Mouse (Mus musculus) forebrain, postnatal 0 days (tissue): Measurements from ENCODE around the gene Rps3. TPM values are rescaled to one million over a fixed set of nuclear protein-coding genes. Genes with fewer than 3 reads are reported as not detected.

Experiments used
- ATAC-seq: fragments of 200-750 bp; cut with Nextera tagmentation; 2 replicates; pipeline ENCODE4 v1.8.0; 2017; ENCODE audit warnings: mild to moderate bottlenecking, moderate library complexity
- DNase-seq: peaks from one replicate; pipeline ENCODE4 v3.0.0-alpha.2; 2015
- H3K27ac ChIP-seq: fragments of 300-500 bp; sonication (generic); 2 replicates; pipeline ENCODE4 v1.5.1; 2014; ENCODE audit warnings: low read depth, mild to moderate bottlenecking, antibody characterized with exemption, low read length, moderate library complexity, mixed read lengths
- H3K27me3 ChIP-seq: fragments of 300-500 bp; sonication (generic); 2 replicates; pipeline ENCODE4 v1.6.1; 2014; ENCODE audit warnings: mild to moderate bottlenecking, low read length, mixed read lengths; ENCODE audit not compliant: insufficient read depth
- H3K36me3 ChIP-seq: fragments of 300-500 bp; sonication (generic); 2 replicates; pipeline ENCODE4 v1.6.1; 2014; ENCODE audit warnings: mild to moderate bottlenecking, moderate library complexity; ENCODE audit not compliant: insufficient read depth
- H3K4me1 ChIP-seq: fragments of 300-500 bp; sonication (generic); 2 replicates; pipeline ENCODE4 v1.6.1; 2014; ENCODE audit warnings: antibody characterized with exemption; ENCODE audit not compliant: insufficient read depth
- H3K4me2 ChIP-seq: fragments of 300-500 bp; sonication (generic); 2 replicates; pipeline ENCODE4 v1.6.1; 2014; ENCODE audit warnings: low read depth, mild to moderate bottlenecking, moderate library complexity
- H3K4me3 ChIP-seq: fragments of 300-500 bp; sonication (generic); 2 replicates; pipeline ENCODE4 v1.5.1; 2014; ENCODE audit warnings: low read depth, low read length, mixed read lengths
- H3K9ac ChIP-seq: fragments of 300-500 bp; sonication (generic); 2 replicates; pipeline ENCODE4 v1.6.1; 2014; ENCODE audit warnings: mild to moderate bottlenecking
- H3K9me3 ChIP-seq: fragments of 300-500 bp; sonication (generic); 2 replicates; pipeline ENCODE4 v1.6.1; 2016; ENCODE audit warnings: low read length
- CTCF ChIP-seq: sonication (generic); IDR thresholded peaks from 2 replicates; pipeline ENCODE4 v1.5.1; 2016; ENCODE audit warnings: antibody characterized with exemption, control low read depth, low read depth
- WGBS: fragments of 180-500 bp; shearing (Covaris S2); extraction: QIAGEN DNeasy Blood & Tissue Kit; methylation state at CpG from one replicate; pipeline ENCODE4 v1.1.7; 2014; 5-methylcytosine and 5-hydroxymethylcytosine counted together
- polyA plus RNA-seq: library from polyadenylated mRNA; unstranded; fragments of >200 nt; fragmentation: Nextera tagmentation; extraction: Ambion mirVana; gene quantifications from 2 replicates; pipeline ENCODE4 v1.2.1, GENCODE M21; 2015
- total RNA-seq: library from RNA; depleted of rRNA; stranded (reverse); fragments of >200 nt; gene quantifications from 2 replicates; pipeline ENCODE4 v1.2.3, GENCODE M21; 2014; rRNA removed

Rps3 gene
- 1,114 and 1,634 TPM in 2 replicates for total RNA-seq
- polyA plus RNA-seq = 543 and 688 TPM in 2 replicates

DNA sequence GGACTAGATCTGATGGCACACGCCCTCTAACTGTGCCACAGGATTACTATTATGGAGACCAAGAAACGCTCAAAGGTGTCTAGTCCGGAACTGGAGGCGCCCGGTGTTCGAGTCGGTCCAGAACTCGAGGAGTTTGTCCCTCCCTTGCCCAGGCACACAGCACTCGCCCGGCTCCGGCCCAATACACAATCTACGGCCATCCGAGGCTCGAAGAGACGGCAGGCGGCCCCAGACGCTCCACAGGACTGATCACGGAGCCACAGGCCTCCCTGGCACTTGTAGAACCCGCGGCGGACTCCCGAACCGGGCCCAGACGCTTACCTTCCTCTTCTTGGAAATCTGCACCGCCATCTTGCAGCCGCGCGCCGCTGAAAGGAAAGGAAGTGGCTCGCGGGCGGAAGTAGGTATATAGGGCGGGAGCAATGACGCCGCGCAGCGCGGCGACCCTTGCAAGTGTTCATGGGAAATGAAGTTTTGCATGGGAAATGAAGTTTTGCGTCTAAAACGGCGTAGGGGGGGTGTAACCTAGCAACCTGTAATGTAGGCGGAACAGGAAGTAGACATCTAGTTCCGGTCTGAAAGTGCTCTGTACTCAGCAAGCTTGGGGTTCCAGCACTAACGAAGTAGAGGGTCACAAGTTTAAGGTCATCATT, at the start of gene Rps3:
TSS of gene Rps3 (minus strand) at position 468 of the 653 bp plus-strand sequence.
- H3K9ac ChIP-seq = peak within 1 kb of the TSS; percentile 77
- no peak; the same call in 1 of the 2 replicates for TF ChIP-seq CTCF
- ATAC-seq (peak; percentile 98), DNase-seq (peak; percentile 96)
- peak within 1 kb of the TSS; percentile 88 for H3K4me2 ChIP-seq
- peaks cover 8% of the 10 kb centered on the region for H3K4me1 ChIP-seq
- H3K4me3 ChIP-seq = peak within 1 kb of the TSS; percentile 62
- H3K27me3 ChIP-seq = no peaks in the 10 kb centered on the region
- H3K36me3 ChIP-seq = peaks cover 34% of the 10 kb centered on the region
- 1% methylated on average over 45 of the region's 45 CpGs for WGBS
- H3K27ac ChIP-seq = peak within 1 kb of the TSS; percentile 88
- H3K9me3 ChIP-seq = no peaks in the 10 kb centered on the region

DNA sequence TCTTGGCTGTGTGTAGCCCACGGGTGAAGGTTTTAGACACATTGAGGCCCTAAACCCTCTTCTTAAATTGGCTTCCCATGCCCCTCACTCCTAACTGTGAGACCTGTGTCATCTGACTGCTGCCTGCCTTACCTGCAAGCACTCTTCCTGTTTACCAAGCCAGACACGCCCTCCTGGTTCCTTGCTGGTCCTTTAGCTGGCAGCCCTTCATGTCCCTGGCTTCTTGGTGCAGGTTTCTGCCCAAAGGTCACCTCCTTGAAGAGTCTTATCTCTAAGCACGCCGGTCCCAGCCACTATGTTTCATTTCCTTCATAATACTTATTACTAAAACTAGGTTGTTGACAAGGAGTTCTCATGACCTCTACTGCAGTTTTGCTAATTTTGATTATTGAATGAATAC, 49.0 kb upstream of the Rps3 start:
- WGBS = 84% methylated on average over 4 of the region's 4 CpGs
- H3K4me2 ChIP-seq = no peak overlapping the region
- ATAC-seq (no peak), DNase-seq (no peak)
- no peak overlapping the region for H3K27ac ChIP-seq
- H3K4me3 ChIP-seq = no peak overlapping the region
- no peaks in the 10 kb centered on the region for H3K27me3 ChIP-seq
- no peak for TF ChIP-seq CTCF
- no peaks in the 10 kb centered on the region for H3K9me3 ChIP-seq
- peaks cover 15% of the 10 kb centered on the region for H3K4me1 ChIP-seq
- no peaks in the 10 kb centered on the region for H3K36me3 ChIP-seq
- no peak overlapping the region for H3K9ac ChIP-seq

DNA sequence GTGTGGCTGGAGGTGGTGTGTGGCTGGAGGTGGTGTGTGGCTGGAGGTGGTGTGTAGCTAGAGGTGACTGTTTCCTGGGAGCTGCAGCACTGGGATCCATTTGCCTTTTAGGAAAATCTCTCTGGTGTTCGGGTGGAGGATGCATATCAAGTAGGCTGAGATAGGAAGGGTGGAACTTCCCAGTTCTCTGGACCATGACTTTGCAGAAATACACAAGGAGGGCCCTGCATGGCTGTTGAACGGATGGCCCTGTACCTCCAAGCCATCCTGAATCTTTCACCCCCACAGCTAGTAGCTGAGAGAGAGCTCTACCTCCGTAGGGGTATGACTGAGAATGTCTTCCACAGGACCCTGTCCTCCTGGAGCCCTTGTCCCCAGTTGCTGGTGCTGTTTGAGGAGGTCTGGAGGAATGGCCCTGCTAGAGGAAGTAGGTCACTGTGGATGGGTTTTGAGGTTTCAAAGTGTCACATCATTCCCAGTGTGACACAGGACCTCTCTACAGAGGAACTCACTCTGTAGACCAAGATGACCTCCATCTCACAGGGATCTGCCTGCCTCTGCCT, 48.0 kb upstream of the Rps3 start:
- H3K9me3 ChIP-seq = no peaks in the 10 kb centered on the region
- no peaks in the 10 kb centered on the region for H3K27me3 ChIP-seq
- TF ChIP-seq CTCF = no peak
- no peak overlapping the region for H3K27ac ChIP-seq
- no peak overlapping the region for H3K4me2 ChIP-seq
- H3K4me3 ChIP-seq = no peak overlapping the region
- no peaks in the 10 kb centered on the region for H3K36me3 ChIP-seq
- WGBS = 89% methylated on average over 3 of the region's 3 CpGs
- ATAC-seq (no peak), DNase-seq (no peak)
- H3K9ac ChIP-seq = no peak overlapping the region
- 0 out of 2 replicates have a peak, but pooled peaks cover 4% of the 10 kb centered on the region for H3K4me1 ChIP-seq

DNA sequence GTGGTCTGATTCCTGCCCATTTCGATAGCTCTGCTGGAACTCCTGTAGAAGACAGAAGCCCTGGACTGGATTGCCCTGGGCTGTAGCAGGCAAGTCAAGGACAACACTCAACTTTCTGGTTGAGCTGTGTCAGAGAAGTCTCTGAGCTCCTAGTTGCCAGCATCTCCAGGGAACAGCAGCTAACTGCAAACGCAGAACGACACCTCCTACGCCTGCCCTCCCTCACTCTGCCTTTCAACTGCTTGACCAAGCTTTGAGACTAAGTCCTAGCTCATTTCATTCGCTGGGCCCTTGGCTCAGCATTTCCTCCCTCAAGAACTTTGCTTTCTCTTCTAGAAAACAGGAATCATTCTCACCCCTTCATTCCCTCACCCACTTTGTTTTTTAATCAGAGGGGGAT, 45.9 kb upstream of the Rps3 start:
- no peaks in the 10 kb centered on the region for H3K27me3 ChIP-seq
- WGBS = 59% methylated on average over 5 of the region's 5 CpGs
- H3K4me1 ChIP-seq = 0 out of 2 replicates have a peak, but pooled peaks cover under 1% of the 10 kb centered on the region
- H3K9ac ChIP-seq = no peak overlapping the region
- no peak overlapping the region for H3K27ac ChIP-seq
- no peaks in the 10 kb centered on the region for H3K36me3 ChIP-seq
- no peak overlapping the region for H3K4me3 ChIP-seq
- ATAC-seq = no peak
- no peak overlapping the region for H3K4me2 ChIP-seq
- H3K9me3 ChIP-seq = no peaks in the 10 kb centered on the region
- TF ChIP-seq CTCF = no peak
- no peak for DNase-seq

DNA sequence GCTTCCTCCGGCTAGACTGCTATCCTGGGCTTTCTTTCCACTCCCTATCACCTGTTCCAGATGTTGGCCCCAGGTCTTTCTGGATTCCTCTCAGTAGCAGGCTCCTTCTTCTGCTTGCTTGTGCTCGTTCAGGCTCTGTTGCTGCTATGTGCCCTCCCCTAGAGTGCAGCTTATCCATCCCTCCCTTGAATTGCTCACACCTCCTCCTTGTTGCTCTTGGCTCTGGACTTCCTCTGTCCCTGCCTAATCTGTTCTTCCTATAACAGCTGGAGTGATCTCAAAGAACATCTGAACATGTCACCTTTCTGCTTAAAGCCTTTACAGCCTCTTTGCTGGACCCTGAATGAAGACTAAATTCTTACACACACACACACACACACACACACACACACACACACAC, 45.0 kb upstream of the Rps3 start:
- no peaks in the 10 kb centered on the region for H3K9me3 ChIP-seq
- 60% methylated on average over 2 of the region's 2 CpGs for WGBS
- H3K4me3 ChIP-seq = no peak overlapping the region
- DNase-seq = no peak
- H3K4me2 ChIP-seq = no peak overlapping the region
- no peak overlapping the region for H3K27ac ChIP-seq
- no peak for ATAC-seq
- no peak for TF ChIP-seq CTCF
- H3K4me1 ChIP-seq = no peaks in the 10 kb centered on the region
- H3K9ac ChIP-seq = no peak overlapping the region
- H3K27me3 ChIP-seq = no peaks in the 10 kb centered on the region
- no peaks in the 10 kb centered on the region for H3K36me3 ChIP-seq

DNA sequence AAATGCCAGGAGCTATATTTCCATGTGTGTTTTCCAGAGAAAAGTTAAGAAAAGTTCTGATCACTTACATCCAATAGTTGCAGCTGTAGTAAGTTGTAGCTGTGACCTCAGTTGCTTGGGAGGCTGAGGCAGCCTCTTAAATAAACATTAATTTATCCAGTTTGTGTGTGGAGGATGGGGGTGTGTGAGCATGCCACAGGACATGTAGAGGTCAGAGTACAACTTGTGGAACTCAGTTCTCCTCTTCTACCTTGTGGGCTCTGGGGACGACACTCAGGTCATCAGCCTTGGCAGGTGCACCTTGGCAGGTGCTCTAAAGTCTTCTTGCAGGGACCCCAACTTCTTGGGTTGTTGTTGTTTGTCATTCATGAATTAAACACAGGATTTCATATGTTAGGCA, 40.3 kb upstream of the Rps3 start:
- Histone ChIP-seq H3K36me3 (no peaks in the 10 kb centered on the region), H3K9ac (no peak overlapping the region), H3K4me3 (no peak overlapping the region), H3K27ac (no peak overlapping the region), H3K4me1 (no peaks in the 10 kb centered on the region), H3K9me3 (no peaks in the 10 kb centered on the region), H3K4me2 (no peak overlapping the region), H3K27me3 (no peaks in the 10 kb centered on the region)
- DNase-seq = no peak
- ATAC-seq = no peak
- 71% methylated on average over 1 of the region's 1 CpGs for WGBS
- no peak for TF ChIP-seq CTCF

DNA sequence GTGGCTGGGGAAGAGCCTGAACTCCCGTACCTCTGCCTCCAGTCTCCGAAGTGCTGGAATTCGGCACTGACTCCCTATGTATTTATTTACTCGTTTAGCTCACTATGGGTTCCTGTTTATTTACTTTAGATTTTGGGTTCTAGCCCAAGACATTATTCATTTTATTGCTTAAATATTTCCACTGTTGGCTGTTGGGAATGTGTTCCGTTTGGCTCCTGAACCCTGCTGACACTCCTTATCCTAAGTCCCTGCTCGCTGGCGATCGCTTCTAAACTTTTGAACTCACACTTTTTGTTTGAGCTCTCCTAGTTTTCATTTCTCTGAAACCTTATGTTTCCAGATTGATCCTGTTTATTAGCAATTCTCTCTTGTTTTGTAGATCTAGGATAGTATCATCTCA, 39.6 kb upstream of the Rps3 start:
- ATAC-seq (no peak), DNase-seq (no peak)
- H3K9ac ChIP-seq = no peak overlapping the region
- no peak overlapping the region for H3K27ac ChIP-seq
- no peaks in the 10 kb centered on the region for H3K36me3 ChIP-seq
- no peak for TF ChIP-seq CTCF
- no peaks in the 10 kb centered on the region for H3K9me3 ChIP-seq
- no peaks in the 10 kb centered on the region for H3K4me1 ChIP-seq
- no peak overlapping the region for H3K4me2 ChIP-seq
- 83% methylated on average over 8 of the region's 8 CpGs for WGBS
- H3K27me3 ChIP-seq = no peaks in the 10 kb centered on the region
- H3K4me3 ChIP-seq = no peak overlapping the region
